Mouse (Mus musculus) pancreas, adult 10 weeks (tissue): ENCODE data around the gene Olfr1373. TPM values are rescaled to one million over a fixed set of nuclear protein-coding genes. Genes with fewer than 3 reads are reported as not detected.

ENCODE experiments used
- polyA plus RNA-seq: library from polyadenylated mRNA; stranded (reverse); fragments of 350-450 nt; fragmentation: Illumina TruSeq; extraction: RNeasy Lipid Tissue Mini Kit (QIAGEN cat#74804); gene quantifications from one replicate; pipeline ENCODE4 v1.2.3, GENCODE M21; 2015; ENCODE audit warnings: low read depth, low replicate concordance; ENCODE audit not compliant: insufficient read depth

Olfr1373 gene
- polyA plus RNA-seq: not detected

GRCm38 (mm10) chr11:52145428-52145827, at the start of gene Olfr1373:
Gene Olfr1373, minus strand, starts transcription at chr11:52145528.

GRCm38 (mm10) chr11:52098398-52098946, 46.9 kb downstream of the Olfr1373 start, which contains the start of gene Ppp2ca:
Gene Ppp2ca, plus strand, starts transcription at chr11:52098681.

Other genes with a start within 250 kb of the Olfr1373 start
- 7.9 TPM for gene Cdkn2aipnl, start 177.9 kb downstream of the Olfr1373 start, polyA plus RNA-seq
- gene Ube2b, start 144.8 kb downstream of the Olfr1373 start, polyA plus RNA-seq: 35.1 TPM
- 1.1 TPM for gene Cdkl3, start 141.3 kb downstream of the Olfr1373 start, polyA plus RNA-seq
- gene Ppp2ca, start 46.8 kb downstream of the Olfr1373 start, polyA plus RNA-seq: 9.2 TPM
- gene Olfr1371, start 68.5 kb upstream of the Olfr1373 start, polyA plus RNA-seq: not detected
- 42.1 TPM for gene Skp1a, start 86.5 kb upstream of the Olfr1373 start, polyA plus RNA-seq
- 1.2 TPM for gene Tcf7, start 137.5 kb upstream of the Olfr1373 start, polyA plus RNA-seq
- 27.2 TPM for gene Vdac1, start 215.3 kb upstream of the Olfr1373 start, polyA plus RNA-seq